Mouse (Mus musculus): ENCODE measurements around the gene Med13l.

DNA sequence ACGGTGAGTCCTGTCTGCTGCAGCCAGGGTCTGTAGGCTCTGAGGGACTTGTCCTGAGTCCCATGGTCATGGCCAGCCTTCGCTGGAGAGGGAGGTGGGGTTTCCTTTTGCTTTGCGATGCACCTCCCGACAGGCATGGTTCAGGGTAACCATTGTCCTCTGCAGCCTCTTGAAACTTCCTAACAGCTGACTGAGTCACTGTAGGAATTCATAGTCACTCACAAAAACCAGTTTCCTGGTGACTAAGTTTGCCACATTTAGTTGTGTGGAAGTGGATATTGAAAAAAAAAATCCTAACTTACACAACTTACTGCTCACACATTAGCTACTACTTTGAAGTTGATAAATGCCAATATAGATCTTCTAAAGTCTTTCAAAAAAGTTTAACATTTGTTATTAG lies 77.5 kb downstream of the Med13l start:
- TF ChIP-seq CTCF (conservative IDR thresholded peaks at IDR 0.05 in 1 of 2, IDR thresholded peaks at IDR 0.05 in 1 of 2; ENCODE audit: low read depth in 2 of 2, low read length in 2 of 2) = no peak
- no peak for TF ChIP-seq CHD1 (IDR thresholded peaks at IDR 0.05; ENCODE audit: low read depth, low read length)
